ENCODE assay signal across 7 mouse cellular contexts in the genomic region with DNA sequence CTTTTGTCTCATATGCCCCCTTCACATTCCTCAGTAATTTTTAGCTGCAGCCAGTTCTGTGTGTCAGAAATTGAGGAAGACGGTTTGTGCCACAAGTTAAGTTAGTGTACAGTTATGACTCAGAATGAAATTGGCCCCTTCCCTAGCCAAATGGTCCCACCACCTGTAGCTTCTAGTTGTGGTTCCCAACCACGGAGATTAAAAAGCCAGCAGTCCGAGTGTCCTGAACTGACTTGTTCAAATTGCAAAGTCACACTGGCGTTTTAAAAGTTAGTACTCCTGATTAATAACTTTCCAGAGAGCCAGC. TPM values are rescaled to one million over a fixed set of nuclear protein-coding genes. Genes with fewer than 3 reads are reported as not detected.
DNase-seq lines count a peak whose midpoint lies in the region; ATAC-seq lines count a peak whose summit lies in the region.

No protein-coding gene starts in this region.

- peaks cover 8% of the 10 kb centered on the region; the same call in 1 of the 2 replicates for H3K4me1 ChIP-seq in neural tube, embryonic 11.5 days (ENCODE audit: control insufficient read depth, insufficient read depth, low read length)
- peaks cover 15% of the 10 kb centered on the region for H3K4me1 ChIP-seq in embryonic facial prominence, embryonic 12.5 days
- H3K4me1 ChIP-seq in midbrain, embryonic 10.5 days: peaks cover 24% of the 10 kb centered on the region

- peak overlapping the region; percentile 79 for H3K4me3 ChIP-seq in neural tube, embryonic 11.5 days (ENCODE audit: low read depth, low read length)
- peak overlapping the region; percentile 88 for H3K4me3 ChIP-seq in embryonic facial prominence, embryonic 12.5 days
- H3K4me3 ChIP-seq in midbrain, embryonic 10.5 days: peak overlapping the region; percentile 88

- ATAC-seq in neural tube, embryonic 11.5 days (ENCODE audit: insufficient read depth, low FRiP score, low TSS enrichment): no peak
- no peak for ATAC-seq in embryonic facial prominence, embryonic 12.5 days (ENCODE audit: insufficient number of reproducible peaks, insufficient read depth, low FRiP score, low TSS enrichment)
- peak; percentile 11 for ATAC-seq in inflammation-experienced regulatory T-cells, adult 6 months

- DNase-seq in neural tube, embryonic 11.5 days (ENCODE audit: low spot score): no peak
- no peak for DNase-seq in neural tube, embryonic 10.5 days (ENCODE audit: extremely low spot score, low spot score)
- DNase-seq in midbrain, embryonic 10.5 days (ENCODE audit: low spot score): no peak
- DNase-seq in gastrocnemius, postnatal 4 days (ENCODE audit: low spot score in 2 of 2): no peak
- DNase-seq in left cerebral cortex, adult 11 months (ENCODE audit: low spot score): no peak

- no peaks in the 10 kb centered on the region for H3K36me3 ChIP-seq in neural tube, embryonic 11.5 days (ENCODE audit: control insufficient read depth, insufficient read depth, low read length)
- H3K36me3 ChIP-seq in embryonic facial prominence, embryonic 12.5 days: peaks cover 3% of the 10 kb centered on the region
- peaks cover 19% of the 10 kb centered on the region for H3K36me3 ChIP-seq in midbrain, embryonic 10.5 days

- H3K27me3 ChIP-seq in neural tube, embryonic 11.5 days (ENCODE audit: control insufficient read depth, insufficient read depth, low read length): no peaks in the 10 kb centered on the region
- H3K27me3 ChIP-seq in embryonic facial prominence, embryonic 12.5 days: no peaks in the 10 kb centered on the region
- no peaks in the 10 kb centered on the region for H3K27me3 ChIP-seq in midbrain, embryonic 10.5 days (ENCODE audit: low read depth, poor library complexity, severe bottlenecking)

- WGBS in neural tube, embryonic 11.5 days: 19% methylated on average over 4 of the region's 4 CpGs
- 12% methylated on average over 4 of the region's 4 CpGs for WGBS in embryonic facial prominence, embryonic 12.5 days
- WGBS in midbrain, embryonic 10.5 days: 20% methylated on average over 4 of the region's 4 CpGs

- H3K9me3 ChIP-seq in neural tube, embryonic 11.5 days (ENCODE audit: control insufficient read depth, low read length): no peaks in the 10 kb centered on the region
- no peaks in the 10 kb centered on the region for H3K9me3 ChIP-seq in embryonic facial prominence, embryonic 12.5 days
- H3K9me3 ChIP-seq in midbrain, embryonic 10.5 days (replicated peaks): no peaks in the 10 kb centered on the region

- H3K27ac ChIP-seq in neural tube, embryonic 11.5 days (ENCODE audit: low read depth, low read length): no peak overlapping the region
- H3K27ac ChIP-seq in embryonic facial prominence, embryonic 12.5 days: peak overlapping the region; percentile 97; the same call in 1 of the 2 replicates
- peak overlapping the region; percentile 97 for H3K27ac ChIP-seq in midbrain, embryonic 10.5 days (replicated peaks)

- peak overlapping the region; percentile 96 for H3K9ac ChIP-seq in neural tube, embryonic 11.5 days (ENCODE audit: low read length)
- peak overlapping the region; percentile 88 for H3K9ac ChIP-seq in embryonic facial prominence, embryonic 12.5 days

- peak overlapping the region; percentile 59 for H3K4me2 ChIP-seq in neural tube, embryonic 11.5 days (ENCODE audit: low read depth)
- H3K4me2 ChIP-seq in embryonic facial prominence, embryonic 12.5 days (replicated peaks): peak overlapping the region; percentile 80

RNA-seq across cellular contexts. Expression of gene Phkb, which starts 0.7 kb away (rescaled TPM):
- polyA plus RNA-seq in neural tube, embryonic 11.5 days (2014; fragmentation: Nextera tagmentation; extraction: Ambion mirVana): 42.9 and 45.1 TPM in 2 replicates
- 51.1 and 53.9 TPM in 2 replicates for polyA plus RNA-seq in embryonic facial prominence, embryonic 12.5 days (2016; fragmentation: Nextera tagmentation; extraction: Ambion mirVana)
- 10 to 100 TPM; 19.7 to 26.9 (median 23.9) TPM for polyA plus RNA-seq in inflammation-experienced regulatory T-cells, adult 6 months (2017; shearing (Covaris generic))
- 42.0 and 42.9 TPM in 2 replicates for polyA plus RNA-seq in midbrain, embryonic 10.5 days (2016; fragmentation: Nextera tagmentation; extraction: Ambion mirVana)
- 10 to 100 TPM; 80.0 to 84.8 TPM for total RNA-seq in gastrocnemius, postnatal 4 days (2021)

RNA-seq across cellular contexts. Expression of gene Itfg1, which starts 0.7 kb away (rescaled TPM):
- polyA plus RNA-seq in neural tube, embryonic 11.5 days (2014; fragmentation: Nextera tagmentation; extraction: Ambion mirVana): 93.5 TPM in 2 replicates
- polyA plus RNA-seq in embryonic facial prominence, embryonic 12.5 days (2016; fragmentation: Nextera tagmentation; extraction: Ambion mirVana): 77.9 and 82.0 TPM in 2 replicates
- polyA plus RNA-seq in inflammation-experienced regulatory T-cells, adult 6 months (2017; shearing (Covaris generic)): 10 to 100 TPM; 18.5 to 25.7 (median 21.1) TPM
- 68.0 and 78.7 TPM in 2 replicates for polyA plus RNA-seq in midbrain, embryonic 10.5 days (2016; fragmentation: Nextera tagmentation; extraction: Ambion mirVana)
- total RNA-seq in gastrocnemius, postnatal 4 days (2021): 10 to 100 TPM; 38.2 to 40.6 TPM
